Mouse (Mus musculus): ENCODE data around the gene Pdlim3.

Pdlim3 gene

DNA sequence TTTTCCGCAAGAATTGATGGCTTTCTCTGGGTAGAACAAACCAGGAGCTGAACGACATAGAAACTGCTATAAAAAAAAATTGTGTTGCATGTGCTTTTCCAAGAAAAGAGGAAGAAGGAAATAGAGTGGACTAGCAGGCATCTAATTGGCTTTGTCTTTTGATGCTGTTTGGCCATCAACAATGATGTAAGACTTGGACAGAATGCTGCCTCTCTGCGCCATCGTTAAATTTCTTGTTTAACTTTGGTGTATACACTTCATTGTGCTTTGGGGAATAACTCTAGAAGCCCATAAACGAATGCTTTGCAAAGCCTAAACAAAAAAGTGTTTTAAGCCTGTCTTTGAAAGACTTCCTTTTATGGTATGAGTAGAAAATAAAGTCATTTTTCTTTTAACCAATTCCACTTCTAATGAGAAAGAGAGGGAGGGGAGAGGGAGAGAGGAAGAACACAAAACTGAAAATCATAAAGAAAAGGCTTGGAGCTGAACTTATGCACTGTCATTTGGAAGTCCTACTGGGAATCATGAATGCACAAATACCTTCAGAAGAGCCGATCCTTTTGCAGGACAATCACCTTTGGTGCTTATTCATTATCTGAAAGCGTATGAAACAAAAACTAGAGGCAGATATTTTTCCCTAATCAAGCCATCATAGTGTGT, 20.5 kb downstream of the Pdlim3 start:
- DNase-seq (ENCODE audit: low spot score in 2 of 2), result no peak

GRCm38 (mm10) chr8:45906251-45906619, 21.0 kb downstream of the Pdlim3 start:
- DNase-seq (ENCODE audit: low spot score in 2 of 2), result no peak

GRCm38 (mm10) chr8:45913707-45914106, 28.4 kb downstream of the Pdlim3 start:
- no peak for DNase-seq (ENCODE audit: low spot score in 2 of 2)

GRCm38 (mm10) chr8:45916496-45916895, 31.2 kb downstream of the Pdlim3 start:
- no peak for DNase-seq (ENCODE audit: low spot score in 2 of 2)

- DNase-seq (ENCODE audit: low spot score in 2 of 2), result peak; percentile 10 to 26
Observed at GRCm38 (mm10) chr8:45917040-45917679, 31.9 kb downstream of the Pdlim3 start.

- no peak for DNase-seq (ENCODE audit: low spot score in 2 of 2)
Observed at GRCm38 (mm10) chr8:45918891-45919290, 33.6 kb downstream of the Pdlim3 start.

DNA sequence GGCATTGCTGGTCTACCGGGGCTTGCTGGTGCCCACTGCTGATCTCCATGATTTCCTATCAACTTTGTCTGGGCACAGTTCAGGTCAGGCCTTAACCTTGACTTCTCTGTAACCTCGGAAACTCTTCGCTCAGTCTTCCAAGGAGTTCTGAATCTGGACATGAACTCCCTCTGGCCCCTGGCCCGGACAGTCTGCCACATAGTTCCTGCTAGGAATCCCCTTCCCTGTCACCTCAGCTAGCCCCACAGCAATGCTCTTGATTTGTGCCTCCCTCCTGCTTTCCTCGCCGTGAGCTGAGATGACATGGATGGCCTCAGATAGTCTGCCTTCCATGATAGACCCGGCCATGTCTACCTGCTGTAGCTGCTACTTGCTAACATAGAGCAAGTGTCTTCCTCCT, 35.1 kb downstream of the Pdlim3 start:
- DNase-seq (ENCODE audit: low spot score in 2 of 2), result no peak

DNA sequence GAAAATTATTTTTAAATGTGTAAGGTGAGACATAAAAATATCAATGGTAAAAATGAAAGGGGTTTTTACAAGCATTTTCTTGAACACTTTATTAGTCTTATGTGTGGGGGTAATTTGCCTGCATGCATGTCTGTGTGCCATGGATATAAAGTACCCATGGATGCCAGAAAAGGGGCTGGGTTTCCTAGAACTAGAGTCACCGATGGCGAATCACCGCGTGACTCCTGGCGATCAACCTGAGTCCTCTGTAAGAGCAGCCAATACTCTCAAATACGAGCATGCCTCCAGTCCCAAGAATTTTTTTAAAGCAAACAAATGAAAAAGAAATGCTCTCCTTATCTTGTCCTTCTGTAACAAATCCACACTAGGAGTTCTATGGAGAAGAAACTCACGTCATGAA, 36.9 kb downstream of the Pdlim3 start:
- DNase-seq (ENCODE audit: low spot score in 2 of 2), result no peak

- DNase-seq (ENCODE audit: low spot score in 2 of 2), result peak; percentile 85 to 93
Observed at GRCm38 (mm10) chr8:45934582-45935014, 49.3 kb downstream of the Pdlim3 start, which contains the start of gene Ccdc110. Gene Ccdc110 (plus strand): TSS chr8:45934619.

DNA sequence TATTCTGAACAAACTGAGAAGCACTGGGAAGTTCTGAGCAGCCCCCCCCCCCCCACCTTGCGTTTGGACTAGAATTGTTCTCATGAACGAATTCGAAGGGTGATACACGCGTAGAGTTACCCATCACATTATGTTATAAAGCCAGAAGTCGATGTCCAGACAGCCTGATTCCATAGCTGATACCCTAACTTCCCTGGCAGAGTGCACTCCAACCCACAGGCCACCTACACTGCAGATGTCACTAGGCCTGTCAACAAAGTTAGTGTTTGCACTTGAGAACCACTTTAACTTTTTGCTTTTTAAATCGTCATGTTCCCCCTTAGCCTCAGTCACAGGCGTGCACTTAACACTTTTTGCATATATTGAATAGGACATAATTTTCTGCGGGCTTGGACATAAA, 51.7 kb downstream of the Pdlim3 start:
- no peak for DNase-seq (ENCODE audit: low spot score in 2 of 2)

GRCm38 (mm10) chr8:45946283-45946682, 61.0 kb downstream of the Pdlim3 start:
- no peak for DNase-seq (ENCODE audit: low spot score in 2 of 2)

DNA sequence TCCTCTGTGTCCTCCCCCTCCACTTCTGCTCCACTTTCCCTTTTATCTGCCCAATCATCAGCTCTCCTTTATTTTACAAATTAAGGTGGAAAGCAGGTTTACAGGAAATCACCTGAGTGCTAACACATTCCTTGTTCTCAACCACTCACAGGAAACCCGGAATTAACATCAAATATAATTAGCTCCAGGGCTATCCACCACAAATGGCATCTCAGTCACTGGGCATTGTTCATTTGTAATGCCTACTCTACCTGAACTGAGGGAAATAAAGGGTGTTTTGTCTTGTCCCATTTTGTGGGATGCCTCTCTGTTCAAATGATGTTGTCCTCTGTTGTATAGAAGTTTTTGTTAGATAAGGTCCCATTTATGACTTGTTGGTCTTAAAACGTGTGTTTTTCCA, 65.4 kb downstream of the Pdlim3 start:
- no peak for DNase-seq (ENCODE audit: low spot score in 2 of 2)
